Mouse (Mus musculus): Measurements from ENCODE around the gene Rps6ka1.
A peak's percentile ranks its signal among the peaks of the same experiment; 100 is the strongest.

DNA sequence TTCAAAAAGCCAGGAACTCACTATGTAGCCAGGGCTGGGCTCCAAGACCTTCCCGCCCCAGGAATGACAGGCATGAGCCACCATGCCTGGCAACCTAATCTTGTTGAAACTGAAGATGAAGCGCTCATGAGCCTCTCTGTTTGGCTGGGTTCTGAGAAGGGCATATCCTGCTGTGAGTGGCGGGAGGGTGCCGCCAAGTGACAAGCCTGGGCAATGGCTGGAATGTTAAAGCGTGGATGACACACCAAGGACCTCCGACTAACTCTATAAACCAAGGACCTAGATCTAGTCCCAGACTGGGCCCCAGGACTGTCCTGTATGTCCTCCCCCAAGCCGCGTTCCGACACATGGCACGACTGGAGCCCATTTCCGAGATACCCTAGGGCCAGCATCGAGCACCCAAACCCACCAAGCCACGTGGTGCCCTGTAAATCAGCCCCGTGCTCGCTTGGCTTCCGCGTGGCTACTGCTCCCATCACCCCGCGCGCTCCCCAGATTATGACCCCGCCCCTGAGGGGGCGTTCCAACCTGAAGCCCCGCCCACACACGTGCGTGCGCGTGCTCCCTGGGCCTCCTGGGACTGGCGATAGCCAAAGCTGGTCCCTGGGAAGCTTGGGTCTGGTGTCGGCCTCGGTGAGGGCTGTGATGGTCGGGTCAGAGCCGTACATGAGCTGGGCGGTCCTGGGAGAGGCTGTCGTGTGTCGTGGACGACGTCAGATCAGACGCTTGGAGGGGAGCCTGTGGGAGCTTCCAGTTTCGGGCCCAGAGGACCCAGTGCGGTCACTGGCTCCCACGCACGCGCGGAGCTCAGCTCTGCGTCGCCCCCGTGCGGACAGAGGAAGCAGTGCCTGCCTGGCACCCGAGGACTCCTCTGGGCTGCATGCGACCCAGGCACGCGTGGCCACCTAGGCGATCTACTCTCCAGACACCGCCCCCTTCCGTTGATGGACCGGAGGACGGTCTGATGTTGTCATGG lies 22.9 kb upstream of the Rps6ka1 start:
- TF ChIP-seq CTCF (IDR thresholded peaks at IDR 0.05; ENCODE audit: low read depth) (peak; percentile 99), EP300 (IDR thresholded peaks at IDR 0.05; ENCODE audit: low read depth) (no peak)
